Comparison of ENCODE assay signal across 16 mouse cellular contexts in genomic region chr4:149591486-149591885, GRCm38 (mm10). TPM values are rescaled to one million over a fixed set of nuclear protein-coding genes. Genes with fewer than 3 reads are reported as not detected.
DNase-seq lines count a peak whose midpoint lies in the region; ATAC-seq and TF ChIP-seq lines count a peak whose summit lies in the region.
"Had no signal": no experiment of that assay in that cellular context is flagged by ENCODE, and none has a peak within 500 bp of the region (broad histone marks: within the 10 kb centered on the region; RNA-seq: fewer than 3 reads in every experiment).

No protein-coding gene starts in this region.

- no peaks in the 10 kb centered on the region for H3K9me3 ChIP-seq in heart, postnatal 0 days (replicated peaks; ENCODE audit: control insufficient read depth, low read length)
- 0 out of 2 replicates have a peak, but pooled peaks cover 3% of the 10 kb centered on the region for H3K9me3 ChIP-seq in liver, postnatal 0 days (ENCODE audit: low read length)
- no peaks in the 10 kb centered on the region for H3K9me3 ChIP-seq in E14TG2a.4 (ENCODE audit: low read length)
- H3K9me3 ChIP-seq: forebrain, embryonic 15.5 days; neural tube, embryonic 13.5 days had no signal

- peaks cover 24% of the 10 kb centered on the region for H3K27me3 ChIP-seq in heart, postnatal 0 days (ENCODE audit: control insufficient read depth, insufficient read depth, low read length)
- peaks cover 30% of the 10 kb centered on the region for H3K27me3 ChIP-seq in liver, postnatal 0 days (ENCODE audit: insufficient read depth, low read length)
- H3K27me3 ChIP-seq in E14TG2a.4 (ENCODE audit: insufficient read depth, low read length) = peaks cover 40% of the 10 kb centered on the region
- H3K27me3 ChIP-seq: forebrain, embryonic 15.5 days; neural tube, embryonic 13.5 days had no signal

- DNase-seq in heart, postnatal 0 days (ENCODE audit: low spot score) = no peak
- no peak for DNase-seq in heart, postnatal 10 days
- no peak for DNase-seq in liver, postnatal 0 days
- DNase-seq in liver = no peak
- DNase-seq in NIH3T3 (ENCODE audit: low read depth) = peak; percentile 39
- DNase-seq in right cerebral cortex, postnatal 10 days (ENCODE audit: low spot score in 2 of 2) = no peak
- DNase-seq: cerebellum, adult 8-10 months; gastrocnemius, postnatal 10 days; left cerebral cortex, postnatal 4 days had no signal

- H3K4me2 ChIP-seq in heart, postnatal 0 days (ENCODE audit: low read depth, low read length) = no peak overlapping the region
- H3K4me2 ChIP-seq in liver, postnatal 0 days (ENCODE audit: low read depth, low read length) = no peak overlapping the region
- H3K4me2 ChIP-seq: forebrain, embryonic 15.5 days; heart, embryonic 12.5 days; neural tube, embryonic 13.5 days had no signal

- no peak overlapping the region for H3K27ac ChIP-seq in heart, postnatal 0 days (ENCODE audit: low read depth)
- no peak overlapping the region for H3K27ac ChIP-seq in liver, postnatal 0 days (ENCODE audit: low read depth)
- H3K27ac ChIP-seq: forebrain, embryonic 15.5 days; liver, embryonic 14.5 days; neural tube, embryonic 13.5 days had no signal

- peak; percentile 35 for TF ChIP-seq CTCF in heart, postnatal 0 days (IDR thresholded peaks at IDR 0.05; ENCODE audit: low read depth)
- TF ChIP-seq CTCF in liver, postnatal 0 days (IDR thresholded peaks at IDR 0.05; ENCODE audit: low read depth) = peak; percentile 40
- TF ChIP-seq CTCF in E14TG2a.4 (conservative IDR thresholded peaks at IDR 0.05; ENCODE audit: low read length) = peak; percentile 88

- WGBS in heart, postnatal 0 days = 85% methylated on average over 2 of the region's 2 CpGs
- 71% methylated on average over 2 of the region's 2 CpGs for WGBS in liver, postnatal 0 days (ENCODE audit: insufficient replicate concordance)

- H3K36me3 ChIP-seq in heart, postnatal 0 days (replicated peaks; ENCODE audit: control insufficient read depth, insufficient read depth, low read length) = no peaks in the 10 kb centered on the region
- H3K36me3 ChIP-seq in liver, postnatal 0 days (replicated peaks; ENCODE audit: insufficient read depth, low read length) = no peaks in the 10 kb centered on the region
- H3K36me3 ChIP-seq in E14TG2a.4 (ENCODE audit: insufficient read depth, low read length) = no peaks in the 10 kb centered on the region
- H3K36me3 ChIP-seq: forebrain, embryonic 15.5 days; heart, embryonic 12.5 days; neural tube, embryonic 13.5 days had no signal

- intact Hi-C loops in heart, postnatal 10 days (cut with DNase I) = no loop called here

- peaks cover 6% of the 10 kb centered on the region; the same call in 1 of the 2 replicates for H3K4me1 ChIP-seq in heart, postnatal 0 days (ENCODE audit: control insufficient read depth, insufficient read depth)
- H3K4me1 ChIP-seq in liver, postnatal 0 days (ENCODE audit: insufficient read depth) = peaks cover 10% of the 10 kb centered on the region
- peaks cover 23% of the 10 kb centered on the region for H3K4me1 ChIP-seq in E14TG2a.4 (replicated peaks; ENCODE audit: low read depth, low read length)

- no peak for ATAC-seq in heart, postnatal 0 days (ENCODE audit: insufficient read depth, low read depth)
- ATAC-seq in liver, postnatal 0 days = no peak
- ATAC-seq: CD4-positive, CD25-positive, alpha-beta regulatory T cell, adult 4 months; forebrain, embryonic 15.5 days; inflammation-experienced regulatory T-cells, adult 6 months had no signal

- H3K9ac ChIP-seq in heart, postnatal 0 days (replicated peaks; ENCODE audit: low read depth, low read length) = no peak overlapping the region
- H3K9ac ChIP-seq in liver, postnatal 0 days (replicated peaks) = no peak overlapping the region
- H3K9ac ChIP-seq: forebrain, embryonic 15.5 days; heart, embryonic 12.5 days; liver, embryonic 14.5 days; neural tube, embryonic 13.5 days had no signal

- no peak overlapping the region for H3K4me3 ChIP-seq in heart, postnatal 0 days (ENCODE audit: low read depth, low read length)
- H3K4me3 ChIP-seq in liver, postnatal 0 days (ENCODE audit: low read depth, low read length) = no peak overlapping the region
- no peak overlapping the region for H3K4me3 ChIP-seq in E14TG2a.4 (replicated peaks; ENCODE audit: low read length)
- H3K4me3 ChIP-seq: forebrain, embryonic 15.5 days; heart, embryonic 12.5 days; neural tube, embryonic 13.5 days had no signal

- no peak for TF ChIP-seq EP300 in heart, postnatal 0 days (IDR thresholded peaks at IDR 0.05; ENCODE audit: low read depth)
- no peak for TF ChIP-seq EP300 in liver, postnatal 0 days (IDR thresholded peaks at IDR 0.05; ENCODE audit: low read depth)

RNA-seq across cellular contexts. Expression of gene Clstn1, which starts 5.2 kb away (rescaled TPM):
- total RNA-seq in heart, postnatal 0 days (2014; rRNA removed; ENCODE audit: low replicate concordance) = 32.1 and 37.9 TPM in 2 replicates
- polyA plus RNA-seq in heart, postnatal 0 days (2015; fragmentation: Nextera tagmentation; extraction: Ambion mirVana) = 12.6 and 14.3 TPM in 2 replicates
- 10 to 100 TPM; 84.3 to 88.1 TPM for total RNA-seq in heart, postnatal 10 days (2021)
- polyA plus RNA-seq in liver, postnatal 0 days (2015; fragmentation: Nextera tagmentation; extraction: Ambion mirVana) = 2.0 and 2.1 TPM in 2 replicates

Comparison
In these comparisons a context has a peak if more than half of its experiments do, and no peak if none do; other contexts are left out.
1. CTCF ChIP-seq: peak in every context shown above with its lines; median percentile 88 in E14TG2a.4; 40 in liver, postnatal 0 days; 35 in heart, postnatal 0 days.